Mouse (Mus musculus) brain, embryonic 14.5 days (tissue): ENCODE data around the gene Rbm20. TPM values are rescaled to one million over a fixed set of nuclear protein-coding genes. Genes with fewer than 3 reads are reported as not detected.
A peak's percentile ranks its signal among the peaks of the same experiment; 100 is the strongest.

Experiments used
- DNase-seq: peaks from one replicate; pipeline ENCODE4 v3.0.0-alpha.2; 2011; ENCODE audit warnings: low read depth
- CTCF ChIP-seq: fragments of 200-500 bp; IDR thresholded peaks from 2 replicates; pipeline ENCODE4 v1.5.1; 2012; ENCODE audit warnings: inconsistent platforms, mild to moderate bottlenecking, moderate library complexity, borderline replicate concordance; ENCODE audit not compliant: insufficient read depth, insufficient read length; ENCODE audit errors: extremely low read depth
- POLR2A ChIP-seq: fragments of 200-500 bp; IDR thresholded peaks from 2 replicates; pipeline ENCODE4 v1.6.1; 2012; ENCODE audit warnings: mild to moderate bottlenecking, inconsistent platforms, borderline replicate concordance; ENCODE audit not compliant: poor library complexity, insufficient read depth, insufficient read length, severe bottlenecking; ENCODE audit errors: extremely low read depth
- polyA plus RNA-seq: library from polyadenylated mRNA; depleted of rRNA; stranded (reverse); fragments of >200 nt; gene quantifications from 2 replicates; pipeline ENCODE4 v1.2.3, GENCODE M21; 2012

Gene Rbm20
- polyA plus RNA-seq, 1 experiment = 1.5 TPM

DNA sequence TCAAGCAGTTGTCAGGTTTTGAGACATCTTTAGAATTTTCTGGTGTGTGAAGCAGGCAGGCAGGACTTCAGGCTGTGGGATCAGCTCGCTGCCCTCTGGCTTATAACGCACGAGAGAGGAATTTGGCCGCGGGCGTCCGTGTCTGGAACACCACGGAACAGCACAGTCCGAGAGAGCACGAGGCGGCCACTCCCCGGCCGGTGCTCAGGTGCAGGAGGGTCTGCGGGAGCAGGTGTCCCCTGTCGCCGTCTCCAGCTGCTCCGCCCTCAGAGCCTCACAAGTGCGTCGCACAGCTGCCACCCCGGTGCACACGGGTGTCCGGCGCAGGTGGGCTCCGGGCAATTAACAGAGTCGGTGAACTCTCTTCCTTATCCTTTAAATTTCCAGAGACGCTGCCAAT lies 878 bp upstream of the Rbm20 start:
- DNase-seq = no peak
- TF ChIP-seq POLR2A (no peak), CTCF (no peak)

GRCm38 (mm10) chr19:53679194-53679593 lies 2.1 kb downstream of the Rbm20 start:
- DNase-seq = no peak
- TF ChIP-seq POLR2A = no peak
- TF ChIP-seq CTCF = no peak

DNA sequence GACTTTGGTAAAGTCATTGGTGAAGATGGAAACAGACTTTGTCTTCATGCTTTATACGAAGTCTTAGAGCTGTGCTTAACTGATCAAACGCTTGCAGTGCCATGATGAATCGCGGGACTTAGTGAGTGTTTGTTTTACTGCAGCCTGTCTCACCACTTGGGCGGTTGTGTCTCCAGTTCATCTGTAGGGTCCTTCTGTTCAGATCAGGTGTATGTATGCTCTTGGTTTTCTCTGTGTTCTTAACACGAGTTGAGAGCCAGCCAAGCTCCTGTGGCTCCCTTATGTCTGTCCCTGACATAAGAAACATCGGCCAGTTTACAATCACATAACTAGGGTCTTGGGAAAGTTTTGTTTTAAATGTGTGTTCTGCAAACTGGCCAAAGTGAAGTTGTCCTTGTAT lies 2.9 kb downstream of the Rbm20 start:
- no peak for TF ChIP-seq POLR2A
- no peak for TF ChIP-seq CTCF
- no peak for DNase-seq

DNA sequence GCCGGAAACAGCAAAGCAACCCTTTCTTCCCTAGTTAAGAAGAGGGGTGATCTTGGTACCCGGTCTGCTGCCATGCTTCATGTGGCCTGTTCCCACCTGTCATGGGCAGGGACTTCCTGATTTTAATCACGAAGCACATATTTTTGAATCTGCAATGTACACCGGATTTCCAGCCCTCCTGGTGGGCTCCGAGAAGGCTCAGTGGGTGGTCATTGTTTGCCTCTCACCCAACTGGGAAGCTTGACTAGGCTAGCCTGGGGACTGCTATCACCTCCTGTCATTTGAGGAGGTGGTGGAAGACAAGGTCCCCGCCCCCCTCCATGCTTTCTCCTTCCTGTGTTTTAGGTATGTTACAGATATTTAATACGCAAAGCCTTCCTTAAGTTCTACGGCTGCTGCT lies 5.3 kb downstream of the Rbm20 start:
- DNase-seq = no peak
- TF ChIP-seq POLR2A (no peak), CTCF (no peak)

DNA sequence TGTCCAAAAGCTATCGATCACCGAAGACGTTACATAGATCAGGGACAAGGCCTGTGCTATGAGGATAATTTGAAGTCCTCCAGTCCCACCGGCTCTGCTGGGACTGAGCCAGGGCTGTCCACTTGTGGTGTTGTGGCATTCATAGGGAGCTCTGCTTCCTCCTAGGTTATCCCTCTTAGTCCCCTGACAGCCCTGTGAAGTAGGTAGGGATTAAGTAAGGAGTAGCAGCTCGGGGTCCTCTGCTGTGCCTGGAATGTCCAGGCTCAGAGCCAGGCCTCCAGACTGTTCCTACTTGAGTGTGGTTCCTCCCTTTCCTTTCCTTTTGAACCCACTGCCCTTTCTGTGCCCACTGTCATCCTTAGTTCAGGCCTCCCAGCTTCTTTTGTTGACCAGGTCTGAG lies 10.5 kb downstream of the Rbm20 start:
- no peak for TF ChIP-seq POLR2A
- no peak for TF ChIP-seq CTCF
- no peak for DNase-seq

DNA sequence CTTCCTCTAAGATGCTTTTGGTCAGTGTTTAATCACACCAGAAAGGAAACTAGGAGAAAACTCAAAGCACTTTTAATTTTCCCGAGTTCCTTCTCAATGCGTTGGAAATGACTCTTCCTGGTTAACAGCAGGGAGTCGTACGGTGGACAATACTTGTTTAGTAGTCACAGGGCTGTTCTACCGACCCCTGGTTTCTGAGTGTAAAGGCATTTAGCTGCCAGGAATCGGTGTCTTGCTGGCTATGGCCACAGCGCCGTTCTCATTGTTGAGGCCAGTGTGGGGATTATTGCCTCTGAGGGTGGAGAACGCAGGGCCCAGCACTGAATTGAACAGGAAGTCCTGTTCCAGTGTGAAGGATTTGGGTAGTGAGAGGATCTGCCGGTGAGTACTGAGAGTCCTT lies 13.7 kb downstream of the Rbm20 start:
- TF ChIP-seq CTCF (no peak), POLR2A (no peak)
- no peak for DNase-seq

DNA sequence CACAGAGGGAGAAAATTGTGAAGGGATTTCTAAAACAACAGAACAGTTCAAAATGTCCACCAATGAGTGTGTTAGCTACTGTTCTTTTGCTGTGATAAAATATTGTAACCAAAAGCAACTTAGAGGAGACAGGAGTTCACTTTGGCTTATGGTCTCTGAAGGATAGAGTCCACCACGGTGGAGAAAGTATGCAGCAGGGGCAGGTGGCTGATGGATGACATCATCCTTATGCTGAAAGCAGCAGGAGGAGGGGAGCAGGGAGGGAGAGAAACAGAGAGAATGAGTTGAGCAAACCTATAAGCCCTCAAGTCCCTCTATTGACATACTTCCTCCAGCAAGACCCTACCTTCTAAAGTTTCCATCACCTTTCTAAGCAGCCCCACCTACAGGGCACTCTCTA lies 16.9 kb downstream of the Rbm20 start:
- TF ChIP-seq POLR2A = no peak
- no peak for TF ChIP-seq CTCF
- DNase-seq = no peak

DNA sequence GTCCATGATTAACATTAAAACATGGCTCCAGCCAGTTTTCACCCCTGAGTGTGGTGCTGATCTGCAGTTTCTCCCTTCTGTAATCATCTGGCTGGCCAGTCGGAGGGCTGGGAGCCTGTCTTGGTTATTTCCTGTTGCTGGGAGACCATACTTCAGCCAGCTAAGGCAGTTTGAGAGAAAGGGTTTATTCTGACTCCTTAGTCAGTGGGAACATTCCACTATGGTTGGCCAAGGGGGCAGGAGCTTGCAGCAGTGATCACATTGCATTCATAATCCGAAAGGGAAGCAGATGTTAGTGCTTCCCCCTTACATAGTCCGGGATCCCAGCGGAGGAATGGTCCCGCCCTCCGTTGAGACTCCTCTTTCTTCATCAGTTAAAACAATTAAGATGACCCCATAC lies 19.0 kb downstream of the Rbm20 start:
- TF ChIP-seq POLR2A = no peak
- no peak for TF ChIP-seq CTCF
- DNase-seq = no peak

GRCm38 (mm10) chr19:53696655-53697054 lies 19.5 kb downstream of the Rbm20 start:
- DNase-seq = no peak
- TF ChIP-seq CTCF (no peak), POLR2A (no peak)

DNA sequence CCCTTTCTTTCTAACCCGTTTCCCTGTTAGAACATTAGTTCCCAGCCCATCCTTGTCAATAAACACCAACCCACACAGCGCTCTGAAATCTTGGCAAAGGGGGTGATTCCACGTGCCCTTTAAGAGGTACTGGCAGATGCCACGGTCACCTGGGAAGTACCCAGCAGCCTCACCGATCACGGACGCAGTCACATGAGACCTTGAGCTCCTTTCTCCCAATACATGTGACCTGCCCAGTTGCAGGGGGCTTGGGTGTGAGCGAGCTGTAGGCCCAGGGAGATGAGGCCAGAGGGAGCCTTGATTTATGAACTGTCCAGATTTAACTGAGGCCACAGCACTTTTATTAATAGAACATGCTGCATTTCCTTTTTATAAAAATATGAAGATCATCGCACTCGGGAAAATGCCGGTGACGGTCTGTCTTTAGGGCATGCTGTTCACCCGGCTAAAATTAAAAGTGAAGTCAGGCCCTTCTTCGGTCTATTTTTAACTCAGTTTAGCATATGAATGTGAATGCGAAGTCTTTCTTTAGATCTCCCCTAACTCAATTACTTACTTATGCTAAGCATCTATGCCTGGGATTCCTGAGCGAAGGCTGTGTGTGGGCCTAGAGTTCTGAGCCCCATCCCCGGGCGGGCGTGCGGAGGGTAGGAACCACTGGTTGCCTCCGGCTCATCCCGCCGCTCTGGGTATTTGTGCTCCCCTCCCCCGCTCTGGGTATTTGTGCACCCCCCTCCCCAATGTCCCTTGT lies 20.4 kb downstream of the Rbm20 start:
- DNase-seq = peak; percentile 55
- TF ChIP-seq CTCF (no peak), POLR2A (no peak)

- DNase-seq = no peak
- TF ChIP-seq POLR2A (no peak), CTCF (no peak)
These were observed 22.6 kb downstream of the Rbm20 start for GRCm38 (mm10) chr19:53699671-53700070.

DNA sequence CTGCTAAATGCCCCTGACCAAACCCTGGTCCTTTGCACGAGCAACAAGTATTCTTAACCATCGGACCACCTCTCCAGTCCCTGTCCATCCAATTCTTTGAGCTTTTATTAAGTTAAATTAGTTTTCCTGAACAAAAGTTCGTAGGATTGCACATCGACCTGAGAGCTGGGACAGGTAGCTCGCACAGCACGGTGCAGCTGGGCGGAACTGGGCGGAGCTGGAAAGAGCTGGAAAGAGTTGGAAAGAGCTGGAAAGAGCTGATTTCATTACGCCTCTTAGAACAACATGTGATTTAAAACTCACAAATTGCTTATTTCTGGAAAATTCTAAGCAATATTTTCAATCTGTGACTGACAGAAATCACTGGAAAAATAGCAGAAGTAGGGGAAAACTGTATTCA lies 24.3 kb downstream of the Rbm20 start:
- no peak for DNase-seq
- TF ChIP-seq CTCF = no peak
- no peak for TF ChIP-seq POLR2A

DNA sequence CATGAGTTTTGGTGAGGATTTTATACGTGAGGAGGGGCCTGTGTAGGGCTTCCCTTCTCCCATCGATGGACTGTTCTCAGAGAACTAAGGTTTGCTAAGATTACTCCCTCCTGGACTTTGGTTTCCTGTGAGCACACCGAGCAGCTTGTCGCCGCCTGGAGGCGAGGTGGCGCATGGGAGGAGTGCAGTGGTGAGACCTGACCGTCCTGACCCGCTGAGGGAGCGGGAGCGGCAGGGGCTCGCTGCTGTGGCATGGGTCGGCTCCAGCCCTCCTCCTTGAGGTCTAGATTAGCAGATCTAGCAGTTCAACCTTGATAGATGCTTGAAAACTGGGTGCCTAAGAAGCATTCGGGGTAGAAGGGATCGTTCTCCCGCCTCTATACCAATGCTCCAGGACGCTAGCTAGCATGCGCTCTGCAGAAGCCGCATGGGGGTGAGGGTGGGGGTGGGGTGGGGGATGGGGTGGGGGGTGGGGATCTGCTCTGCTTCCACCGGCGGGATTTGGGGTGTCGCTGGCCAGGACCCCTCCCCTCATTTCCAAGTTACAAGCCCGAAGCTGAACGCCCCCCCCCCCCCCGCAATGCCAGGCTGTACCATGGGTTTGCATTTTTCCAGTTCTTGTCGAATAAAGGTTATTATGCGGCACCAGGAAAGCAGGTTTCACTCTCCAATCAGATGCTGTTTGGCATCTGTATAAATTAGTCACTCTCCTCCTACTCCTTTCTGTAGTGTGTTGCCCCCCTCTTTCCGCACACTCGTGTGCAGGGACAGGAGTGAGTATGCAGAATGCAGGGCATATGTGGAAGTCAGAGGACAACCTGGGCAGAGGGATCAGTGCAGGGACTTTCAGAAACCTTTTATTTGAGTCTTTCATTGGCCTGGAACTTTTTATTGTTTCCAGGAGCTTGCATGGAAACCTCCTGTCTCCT lies 28.1 kb downstream of the Rbm20 start:
- DNase-seq = peak; percentile 78

More for the DNA sequence above, 28.1 kb downstream of the Rbm20 start:
- TF ChIP-seq CTCF (peak; percentile 85), POLR2A (no peak)
